Mouse (Mus musculus): Measurements from ENCODE around the gene Obscn.
"Not testable (repeated sequence)": the region's sequence is repeated elsewhere in the genome, so short reads cannot be mapped to it uniquely, and the experiment has no call there.

Gene Obscn

GRCm38 (mm10) chr11:58964216-58964615 is 172.0 kb downstream of the Obscn start:
- in situ Hi-C loops (cut with MboI, MseI): no loop called here

DNA sequence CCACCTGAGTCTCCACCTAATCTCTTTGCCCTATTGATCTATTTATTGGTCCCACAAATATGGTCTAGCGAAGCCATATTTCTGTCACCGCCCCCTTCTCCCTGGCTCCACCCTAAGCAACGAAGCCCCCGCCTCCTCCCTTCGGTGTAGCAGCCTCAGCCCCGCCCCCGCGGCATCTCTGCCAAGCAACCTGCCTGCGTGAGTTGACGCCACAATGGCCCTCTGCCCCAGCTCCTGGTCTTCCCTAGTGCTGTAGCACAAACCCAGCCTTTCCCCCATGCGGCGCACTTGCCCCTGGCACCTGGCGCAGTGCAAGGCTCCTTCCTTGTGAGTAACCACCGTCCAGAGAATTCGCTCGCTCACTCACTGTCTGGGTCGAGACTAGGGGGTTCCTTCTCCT is 172.7 kb downstream of the Obscn start:
- in situ Hi-C loops (cut with MboI, MseI): no loop called here

DNA sequence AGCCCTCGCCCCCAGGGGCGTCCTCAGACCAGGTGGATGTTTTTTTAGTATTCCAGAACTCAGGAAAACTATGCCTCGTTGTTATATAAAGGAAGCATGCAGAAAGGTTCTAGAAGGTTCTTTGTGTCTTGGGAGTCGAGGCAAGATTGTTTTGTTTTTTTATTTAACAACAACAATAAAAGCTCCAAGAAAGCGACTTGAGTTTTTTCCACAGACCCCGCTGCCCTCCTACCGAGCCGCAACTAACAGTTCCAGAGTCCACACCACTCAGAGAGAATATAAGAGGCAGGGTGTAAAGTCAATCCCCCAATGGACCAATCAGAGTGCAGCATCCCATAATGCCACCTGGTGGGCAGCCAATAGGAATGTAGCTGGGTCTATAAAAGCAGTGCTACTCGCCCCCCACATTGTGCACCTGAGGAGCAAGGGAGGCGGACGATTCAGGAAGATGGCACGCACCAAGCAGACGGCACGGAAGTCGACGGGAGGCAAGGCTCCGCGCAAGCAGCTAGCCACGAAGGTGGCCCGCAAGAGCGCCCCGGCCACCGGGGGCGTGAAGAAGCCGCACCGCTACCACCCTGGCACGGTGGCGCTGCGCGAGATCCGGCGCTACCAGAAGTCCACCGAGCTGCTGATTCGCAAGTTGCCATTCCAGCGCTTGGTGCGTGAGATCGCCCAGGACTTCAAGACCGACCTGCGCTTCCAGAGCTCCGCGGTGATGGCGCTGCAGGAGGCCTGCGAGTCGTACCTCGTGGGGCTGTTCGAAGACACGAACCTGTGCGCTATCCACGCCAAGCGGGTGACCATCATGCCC is 174.6 kb downstream of the Obscn start:
- in situ Hi-C loops (cut with MboI, MseI): no loop called here

GRCm38 (mm10) chr11:58959921-58960465 is 176.2 kb downstream of the Obscn start:
- in situ Hi-C loops (cut with MboI, MseI): no loop called here

- in situ Hi-C loops (cut with MboI, MseI): no loop called here
Observed at GRCm38 (mm10) chr11:58959186-58959825, 176.9 kb downstream of the Obscn start.

GRCm38 (mm10) chr11:58958536-58958935 is 177.7 kb downstream of the Obscn start:
- in situ Hi-C loops (cut with MboI, MseI): no loop called here

DNA sequence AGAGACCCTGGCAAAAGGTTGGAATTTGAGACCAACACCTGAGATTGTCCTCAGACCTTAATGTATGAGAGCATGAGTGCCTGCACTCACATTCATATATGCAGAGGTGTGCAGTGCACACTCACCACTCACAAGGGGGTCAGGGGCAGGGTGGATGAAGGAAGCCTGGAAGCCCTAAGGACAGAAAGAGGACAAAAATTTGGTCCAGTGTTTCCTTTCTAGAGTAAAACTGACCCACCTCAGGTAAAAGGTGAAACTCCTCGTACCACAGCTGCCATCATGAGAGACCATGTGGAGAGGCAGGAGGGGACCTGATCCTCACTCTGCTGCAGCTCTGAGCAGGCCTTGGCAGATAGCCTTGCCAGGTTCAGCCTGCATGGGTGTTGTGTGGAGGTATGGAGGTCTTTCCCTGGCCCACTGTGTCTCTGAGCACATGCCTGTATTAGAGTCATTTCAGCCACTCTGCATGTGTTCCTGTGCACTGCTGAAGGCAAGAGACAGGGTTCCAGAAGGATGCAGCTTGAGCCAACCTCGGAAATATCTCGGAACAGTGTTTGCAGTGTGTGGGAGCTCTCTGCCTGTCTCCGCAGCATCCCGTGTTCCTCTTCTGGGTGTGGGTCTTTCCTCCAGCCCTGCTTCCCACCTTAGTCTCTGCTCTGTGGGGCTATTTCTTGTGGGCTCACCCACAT is 178.8 kb downstream of the Obscn start:
- in situ Hi-C loops (cut with MboI, MseI): no loop called here

- in situ Hi-C loops (cut with MboI, MseI): no loop called here
Observed at GRCm38 (mm10) chr11:58955868-58956257, 180.3 kb downstream of the Obscn start.

DNA sequence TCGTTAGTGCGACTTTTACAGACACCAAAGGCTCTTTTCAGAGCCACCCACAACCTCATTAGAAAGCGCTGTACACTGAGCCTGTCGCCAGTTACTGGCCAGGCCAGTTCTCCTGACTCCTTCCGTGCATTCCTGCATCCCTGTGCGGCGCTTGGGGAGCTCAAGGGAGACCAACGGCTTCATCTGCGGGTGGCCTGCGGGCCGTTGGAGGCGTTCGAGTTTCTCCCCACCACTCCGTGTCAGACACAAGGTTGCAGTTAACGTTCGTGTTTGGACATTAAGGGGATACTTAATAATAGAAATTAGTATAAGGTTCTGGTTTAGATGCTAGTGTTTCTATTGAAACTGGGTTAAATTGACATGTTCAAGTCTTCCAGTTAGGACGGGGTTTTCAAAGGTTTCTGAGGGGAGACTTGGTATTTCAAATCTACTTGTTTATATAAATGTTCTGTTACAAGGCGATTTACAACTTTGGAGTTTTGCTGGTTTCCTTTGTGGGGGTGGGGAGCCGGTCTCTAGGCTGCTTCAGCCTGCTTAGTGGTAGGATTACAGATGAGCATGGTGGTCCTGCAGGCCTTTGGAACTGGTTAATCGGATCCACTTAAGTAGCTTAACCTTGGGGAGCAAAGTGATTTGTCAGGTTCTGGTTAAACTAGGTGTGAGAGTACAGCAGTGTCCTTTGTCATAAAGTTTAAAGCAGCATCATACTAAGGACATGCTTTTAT is 180.9 kb downstream of the Obscn start:
- in situ Hi-C loops (cut with MboI, MseI): no loop called here

DNA sequence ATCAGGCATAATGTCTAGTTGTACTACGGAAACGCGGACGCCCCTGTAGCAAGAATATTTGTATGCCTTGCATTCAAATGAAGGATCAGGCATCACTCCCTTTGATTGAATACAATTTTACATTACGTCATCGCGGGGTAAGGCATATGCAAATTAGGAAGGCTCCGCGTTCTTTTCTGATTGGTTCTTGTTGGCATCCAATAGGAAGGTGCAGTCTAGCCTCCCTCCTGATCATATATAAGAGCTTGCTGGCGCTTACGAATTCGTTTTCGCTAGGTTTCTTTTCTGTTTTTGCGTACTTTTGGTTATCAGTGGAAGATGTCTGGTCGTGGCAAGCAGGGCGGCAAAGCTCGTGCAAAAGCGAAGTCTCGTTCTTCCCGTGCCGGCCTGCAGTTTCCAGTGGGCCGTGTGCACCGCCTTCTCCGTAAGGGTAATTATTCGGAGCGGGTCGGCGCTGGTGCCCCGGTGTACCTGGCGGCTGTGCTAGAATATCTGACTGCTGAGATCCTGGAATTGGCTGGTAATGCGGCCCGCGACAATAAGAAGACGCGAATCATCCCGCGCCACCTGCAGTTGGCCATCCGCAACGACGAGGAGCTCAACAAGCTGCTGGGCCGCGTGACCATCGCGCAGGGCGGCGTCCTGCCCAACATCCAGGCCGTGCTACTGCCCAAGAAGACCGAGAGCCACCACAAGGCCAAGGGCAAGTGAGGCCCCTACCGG is 181.6 kb downstream of the Obscn start, which contains the start of the genes Hist3h2a and Trim17:
Gene Hist3h2a, plus strand, starts transcription at position 266 of the 723 bp plus-strand sequence.
Gene Trim17, plus strand, starts transcription at position 266 of the 723 bp plus-strand sequence.
- in situ Hi-C loops (cut with MboI, MseI): no loop called here

DNA sequence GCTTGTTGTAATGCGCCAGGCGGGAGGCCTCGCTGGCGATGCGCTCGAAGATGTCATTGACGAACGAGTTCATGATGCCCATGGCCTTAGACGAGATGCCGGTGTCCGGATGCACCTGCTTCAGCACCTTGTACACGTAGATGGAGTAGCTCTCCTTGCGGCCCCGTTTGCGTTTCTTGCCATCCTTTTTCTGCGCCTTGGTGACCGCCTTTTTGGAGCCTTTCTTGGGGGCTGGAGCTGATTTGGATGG is 182.1 kb downstream of the Obscn start:
- in situ Hi-C loops (cut with MboI, MseI): not testable (repeated sequence)

GRCm38 (mm10) chr11:58953351-58954169 is 182.6 kb downstream of the Obscn start:
- in situ Hi-C loops (cut with MboI, MseI): no loop called here

- in situ Hi-C loops (cut with MboI, MseI): no loop called here
Observed at GRCm38 (mm10) chr11:58951210-58951609, 185.0 kb downstream of the Obscn start.

DNA sequence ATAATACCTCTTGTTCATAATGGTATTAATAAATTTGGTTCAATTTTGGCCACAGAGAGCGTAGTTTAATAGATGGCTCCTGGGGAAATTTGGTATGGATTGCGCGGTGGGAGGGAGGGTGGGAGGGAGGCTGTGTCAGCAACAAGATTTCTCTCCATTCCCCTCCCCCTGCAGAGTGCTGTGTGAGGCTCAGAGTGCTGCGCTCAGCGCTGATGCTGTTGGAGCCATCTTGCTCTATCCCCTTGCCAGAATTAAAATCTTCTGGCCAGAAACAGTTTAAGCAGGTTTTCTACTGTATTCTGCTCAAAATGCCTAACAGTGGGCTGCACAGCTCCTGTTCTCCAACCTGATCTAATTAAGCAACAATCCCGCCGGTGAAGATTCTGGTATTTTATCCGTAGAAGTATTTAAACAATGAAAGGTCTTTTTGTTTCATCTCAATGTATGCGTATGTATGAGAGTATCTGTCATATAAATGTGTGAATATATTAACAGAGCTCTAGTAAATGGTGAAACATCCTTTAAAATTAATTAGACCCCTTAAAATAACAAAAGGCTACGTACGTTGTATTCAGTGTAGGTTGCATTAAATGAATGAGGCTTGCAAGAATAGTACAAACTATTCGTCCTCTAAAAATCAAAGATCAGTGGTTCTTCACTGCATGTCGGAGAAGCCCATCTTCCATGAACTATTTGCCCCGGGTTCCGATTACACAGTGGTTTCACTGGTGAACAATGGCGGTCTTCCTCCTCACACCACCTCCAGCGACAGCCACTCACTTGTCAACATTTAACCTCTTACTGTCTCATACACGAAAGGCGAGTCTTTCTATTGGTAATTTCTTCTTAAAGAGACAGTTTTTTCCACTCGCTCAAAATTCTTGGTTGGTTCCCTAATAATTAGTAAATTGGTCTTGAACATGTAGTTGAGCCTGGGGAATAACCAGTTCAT is 186.4 kb downstream of the Obscn start:
- in situ Hi-C loops (cut with MboI, MseI): no loop called here

- in situ Hi-C loops (cut with MboI, MseI): no loop called here
Observed at GRCm38 (mm10) chr11:58948542-58949479, 187.4 kb downstream of the Obscn start, which contains the start of gene Hist3h2ba. TSS of gene Hist3h2ba (plus strand) at chr11:58948920.

GRCm38 (mm10) chr11:58947798-58948528 is 188.2 kb downstream of the Obscn start:
- in situ Hi-C loops (cut with MboI, MseI): no loop called here

DNA sequence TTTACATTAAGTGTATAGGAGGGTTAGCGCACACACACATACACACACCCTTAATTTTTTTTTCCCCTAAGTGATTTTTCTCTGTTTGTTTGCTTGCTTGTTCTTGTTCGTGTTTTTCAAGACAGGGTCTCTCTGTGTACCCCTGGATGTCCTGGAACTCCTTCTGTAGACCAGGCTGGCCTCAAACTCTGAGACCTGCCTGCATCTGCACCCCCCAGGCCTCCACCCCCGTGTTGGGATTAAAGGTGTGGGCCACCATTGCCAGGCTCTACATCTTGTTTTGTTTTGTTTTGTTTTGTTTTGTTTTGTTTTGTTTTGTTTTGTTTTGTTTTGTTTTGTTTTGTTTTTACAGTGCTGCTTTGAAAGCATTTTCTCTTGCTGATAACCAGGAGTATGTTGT is 188.9 kb downstream of the Obscn start:
- in situ Hi-C loops (cut with MboI, MseI): no loop called here

Data from T-helper 1 cell (primary cell).